Mouse (Mus musculus) CH12.LX (cell line): Measurements from ENCODE around the gene Fermt1. TPM values are rescaled to one million over a fixed set of nuclear protein-coding genes. Genes with fewer than 3 reads are reported as not detected.

Source experiments
- DNase-seq: peaks from one replicate; pipeline ENCODE4 v3.0.0-alpha.2; 2013; ENCODE audit errors: extremely low read depth
- H3K27ac ChIP-seq: 2 replicates; pipeline ENCODE4 v1.5.1; 2012; ENCODE audit warnings: low read depth, mild to moderate bottlenecking, control low read depth, moderate library complexity; ENCODE audit not compliant: insufficient read depth
- H3K27me3 ChIP-seq: replicated peaks from 2 replicates; pipeline ENCODE3; 2012; ENCODE audit warnings: inconsistent platforms
- H3K36me3 ChIP-seq, 2 experiments: replicated peaks in 1 of 2; 2 replicates each; pipeline versions ENCODE3 to v1.6.1; 2012; ENCODE audit warnings: inconsistent platforms in 1 of 2, low read length in 1 of 2, mild to moderate bottlenecking in 1 of 2, mixed read lengths in 1 of 2, moderate library complexity in 1 of 2; ENCODE audit not compliant: control insufficient read depth in 1 of 2, insufficient read depth in 1 of 2
- H3K4me1 ChIP-seq, 2 experiments: 2 replicates each; pipeline ENCODE4 v1.6.1; 2012; ENCODE audit warnings: inconsistent platforms in 1 of 2, moderate library complexity in 1 of 2; ENCODE audit not compliant: insufficient read depth in 2 of 2, control insufficient read depth in 1 of 2
- H3K4me2 ChIP-seq: 2 replicates; pipeline ENCODE4 v1.6.1; 2012; ENCODE audit warnings: low read depth, mild to moderate bottlenecking, control low read depth; ENCODE audit not compliant: poor library complexity, insufficient read depth, severe bottlenecking
- H3K4me3 ChIP-seq, 3 experiments: fragments of 150-350 bp in 1 of 3; sonication (generic) in 1 of 3; replicated peaks in 1 of 3; 2 replicates each; pipeline versions ENCODE3 to v1.5.1; 2011 to 2012; ENCODE audit warnings: low read depth in 2 of 3, low read length in 2 of 3, mild to moderate bottlenecking in 2 of 3, moderate library complexity in 2 of 3, control low read depth in 1 of 3, improper control_type of control experiment in 1 of 3, inconsistent platforms in 1 of 3, mixed read lengths in 1 of 3; ENCODE audit not compliant: poor library complexity in 1 of 3
- H3K79me2 ChIP-seq: replicated peaks from 2 replicates; pipeline ENCODE4 v1.6.1; 2012; ENCODE audit warnings: mild to moderate bottlenecking, moderate library complexity; ENCODE audit not compliant: control insufficient read depth, poor library complexity, insufficient read depth, severe bottlenecking; ENCODE audit errors: extremely low read depth
- H3K9ac ChIP-seq: 2 replicates; pipeline ENCODE4 v1.6.1; 2012; ENCODE audit warnings: low read depth, mild to moderate bottlenecking, control low read depth, moderate library complexity; ENCODE audit not compliant: insufficient read depth
- H3K9me3 ChIP-seq: replicated peaks from 2 replicates; pipeline ENCODE3; 2012; ENCODE audit warnings: low read length, inconsistent platforms, mixed read lengths
- CHD1 ChIP-seq: IDR thresholded peaks from 2 replicates; pipeline ENCODE4 v1.6.1; 2012; ENCODE audit warnings: low read depth, low read length, improper control_type of control experiment, inconsistent platforms
- E2F4 ChIP-seq: IDR thresholded peaks from 2 replicates; pipeline ENCODE4 v1.6.1; 2011; ENCODE audit warnings: low read depth, low read length, improper control_type of control experiment; ENCODE audit not compliant: insufficient replicate concordance
- HCFC1 ChIP-seq: IDR thresholded peaks from 2 replicates; pipeline ENCODE4 v1.6.1; 2012; ENCODE audit warnings: low read depth, mild to moderate bottlenecking, inconsistent platforms, low read length, improper control_type of control experiment
- JUN ChIP-seq: IDR thresholded peaks from 2 replicates; pipeline ENCODE4 v1.6.1; 2011; ENCODE audit warnings: low read depth, mild to moderate bottlenecking, low read length, improper control_type of control experiment, moderate library complexity; ENCODE audit not compliant: insufficient read depth
- KAT2A ChIP-seq: IDR thresholded peaks from 2 replicates; pipeline ENCODE4 v1.6.1; 2012; ENCODE audit warnings: low read length, improper control_type of control experiment, inconsistent platforms; ENCODE audit not compliant: insufficient replicate concordance
- MAX ChIP-seq: IDR thresholded peaks from 2 replicates; pipeline ENCODE4 v1.6.1; 2011; ENCODE audit warnings: low read length, improper control_type of control experiment
- MEF2A ChIP-seq: IDR thresholded peaks from 2 replicates; pipeline ENCODE4 v1.6.1; 2014; ENCODE audit warnings: low read depth, mild to moderate bottlenecking, inconsistent platforms, low read length, improper control_type of control experiment, borderline replicate concordance
- MYC ChIP-seq: IDR thresholded peaks from 2 replicates; pipeline ENCODE4 v1.6.1; 2011; ENCODE audit warnings: low read depth, mild to moderate bottlenecking, improper control_type of control experiment, low read length
- NELFE ChIP-seq: IDR thresholded peaks from 2 replicates; pipeline ENCODE4 v1.6.1; 2011; ENCODE audit warnings: low read depth, low read length, improper control_type of control experiment
- PAX5 ChIP-seq: IDR thresholded peaks from 2 replicates; pipeline ENCODE4 v1.6.1; 2012; ENCODE audit warnings: low read length, inconsistent platforms, mixed read lengths
- POLR2AphosphoS2 ChIP-seq: IDR thresholded peaks from 2 replicates; pipeline ENCODE4 v1.6.1; 2011; ENCODE audit warnings: low read depth, low read length, improper control_type of control experiment
- RAD21 ChIP-seq: IDR thresholded peaks from 2 replicates; pipeline ENCODE4 v1.6.1; 2011; ENCODE audit warnings: low read depth, mild to moderate bottlenecking, low read length, improper control_type of control experiment, moderate library complexity
- SMC3 ChIP-seq: IDR thresholded peaks from 2 replicates; pipeline ENCODE4 v1.6.1; 2011; ENCODE audit warnings: low read depth, low read length, improper control_type of control experiment
- TCF12 ChIP-seq: IDR thresholded peaks from 2 replicates; pipeline ENCODE4 v1.6.1; 2014; ENCODE audit warnings: low read depth, mild to moderate bottlenecking, inconsistent platforms, low read length, improper control_type of control experiment
- USF1 ChIP-seq: IDR thresholded peaks from 2 replicates; pipeline ENCODE4 v1.6.1; 2014; ENCODE audit warnings: low read depth, mild to moderate bottlenecking, inconsistent platforms, low read length, improper control_type of control experiment
- USF2 ChIP-seq: conservative IDR thresholded peaks from 2 replicates; pipeline ENCODE4 v1.6.1; 2011; ENCODE audit warnings: low read depth, low read length, improper control_type of control experiment
- ZC3H11A ChIP-seq: IDR thresholded peaks from 2 replicates; pipeline ENCODE4 v1.6.1; 2012; ENCODE audit warnings: low read depth, mild to moderate bottlenecking, inconsistent platforms, low read length, improper control_type of control experiment
- ZMIZ1 ChIP-seq: IDR thresholded peaks from 2 replicates; pipeline ENCODE4 v1.6.1; 2012; ENCODE audit warnings: low read depth, mild to moderate bottlenecking, inconsistent platforms, low read length, improper control_type of control experiment
- ZNF384 ChIP-seq: IDR thresholded peaks from 2 replicates; pipeline ENCODE4 v1.6.1; 2012; ENCODE audit warnings: low read depth, low read length, improper control_type of control experiment, inconsistent platforms
- dilution Hi-C: fragments of 300-500 bp; cut with MboI; formaldehyde crosslinking; loops from 2 replicates; pipeline ENCODE4 v1.14.3; 2020; ENCODE audit warnings: low sequenced_read_pairs; ENCODE audit not compliant: extremely low pct_unique_long_range_greater_than_20kb, extremely low pct_ligation_motif_present
- in situ Hi-C: fragments of 300-500 bp; cut with MboI; formaldehyde crosslinking; loops from 3 replicates; pipeline ENCODE4 v1.14.3; 2019; ENCODE audit warnings: low sequenced_read_pairs, low pct_ligation_motif_present, low pct_unique_long_range_greater_than_20kb, mixed read lengths
- polyA plus RNA-seq: library from polyadenylated mRNA; unstranded; fragments of >175 nt; gene quantifications from 2 replicates; pipeline ENCODE4 v1.2.1, GENCODE M21; 2012; ENCODE audit warnings: low read depth; ENCODE audit not compliant: insufficient read length
- total RNA-seq, 2 experiments: library from RNA; depleted of rRNA; stranded (reverse); fragments of 300-350 nt in 1 of 2; fragments of >200 nt in 1 of 2; gene quantifications; 2 replicates each; pipeline ENCODE4 v1.2.3; 2012 to 2014

Gene Fermt1
- total and polyA plus RNA-seq, 3 experiments: not detected

- in situ Hi-C loops: no loop called here
- no peak overlapping the region for H3K4me2 ChIP-seq
- DNase-seq: no peak
- no peak overlapping the region for H3K4me3 ChIP-seq
- dilution Hi-C loops: no loop called here
- no peak for TF ChIP-seq USF2
- no peak for TF ChIP-seq NELFE
- TF ChIP-seq ZNF384: no peak
- no peak for TF ChIP-seq HCFC1
- TF ChIP-seq PAX5: no peak
- TF ChIP-seq RAD21: no peak
- TF ChIP-seq MYC: no peak
- TF ChIP-seq POLR2AphosphoS2: no peak
- TF ChIP-seq TCF12: no peak
- no peak for TF ChIP-seq JUN
- TF ChIP-seq KAT2A: no peak
- TF ChIP-seq USF1: no peak
- TF ChIP-seq ZMIZ1: no peak
- TF ChIP-seq SMC3: no peak
- no peak for TF ChIP-seq CHD1
- no peak for TF ChIP-seq MAX
- no peak for TF ChIP-seq MEF2A
- no peak for TF ChIP-seq E2F4
- TF ChIP-seq ZC3H11A: no peak
- no peak overlapping the region for H3K27ac ChIP-seq
- H3K4me1 ChIP-seq: 0 out of 4 replicates have a peak, but pooled peaks cover 0 to 9% of the 10 kb centered on the region in 2 experiments
- peaks cover 14 to 72% of the 10 kb centered on the region in 2 experiments for H3K36me3 ChIP-seq
- H3K9ac ChIP-seq: no peak overlapping the region
- no peaks in the 10 kb centered on the region for H3K9me3 ChIP-seq
- peaks cover 7% of the 10 kb centered on the region for H3K79me2 ChIP-seq
- no peaks in the 10 kb centered on the region for H3K27me3 ChIP-seq
Measured at GRCm38 (mm10) chr2:132856333-132856732, 89.4 kb downstream of the Fermt1 start.

Other genes starting within 250 kb of the Fermt1 start
- 0.08 and 0.13 TPM in 2 replicates for gene Chgb, start 164.6 kb downstream of the Fermt1 start, total RNA-seq (2012; rRNA removed)
- gene Chgb, start 164.6 kb downstream of the Fermt1 start, total RNA-seq (2014; rRNA removed): not detected in 2 replicates
- gene Chgb, start 164.6 kb downstream of the Fermt1 start, polyA plus RNA-seq: 0.08 TPM in 1 of 2 replicates, not detected in the other
- 35.1 and 53.0 TPM in 2 replicates for gene Trmt6, start 129.9 kb downstream of the Fermt1 start, total RNA-seq (2012; rRNA removed)
- 77.6 and 84.5 TPM in 2 replicates for gene Trmt6, start 129.9 kb downstream of the Fermt1 start, total RNA-seq (2014; rRNA removed)
- gene Trmt6, start 129.9 kb downstream of the Fermt1 start, polyA plus RNA-seq: 89.9 and 92.5 TPM in 2 replicates
- gene Mcm8, start 129.8 kb downstream of the Fermt1 start, total RNA-seq (2012; rRNA removed): 22.1 and 24.7 TPM in 2 replicates
- 24.9 and 26.9 TPM in 2 replicates for gene Mcm8, start 129.8 kb downstream of the Fermt1 start, total RNA-seq (2014; rRNA removed)
- 24.6 and 25.1 TPM in 2 replicates for gene Mcm8, start 129.8 kb downstream of the Fermt1 start, polyA plus RNA-seq
- 29.7 and 31.8 TPM in 2 replicates for gene Crls1, start 99.2 kb downstream of the Fermt1 start, total RNA-seq (2012; rRNA removed)
- 105 and 109 TPM in 2 replicates for gene Crls1, start 99.2 kb downstream of the Fermt1 start, total RNA-seq (2014; rRNA removed)
- gene Crls1, start 99.2 kb downstream of the Fermt1 start, polyA plus RNA-seq: 34.5 and 44.9 TPM in 2 replicates
- not detected in 2 replicates for gene Lrrn4, start 65.0 kb downstream of the Fermt1 start, total RNA-seq (2012; rRNA removed)
- not detected in 2 replicates for gene Lrrn4, start 65.0 kb downstream of the Fermt1 start, total RNA-seq (2014; rRNA removed)
- gene Lrrn4, start 65.0 kb downstream of the Fermt1 start, polyA plus RNA-seq: 0.08 TPM in 1 of 2 replicates, not detected in the other